Mouse (Mus musculus) small intestine, adult 2 months (tissue): ENCODE measurements at regions not wholly inside any gene's neighbourhood (a gene's known extent, or its start where the extent isn't known, plus 50 kb on each side); places are given as distances from the start of the nearest gene placed in this dataset.

ENCODE experiments used
- CTCF ChIP-seq: fragments of 200-500 bp; IDR thresholded peaks from 2 replicates; pipeline ENCODE4 v1.5.1; 2012; ENCODE audit warnings: low read depth, mild to moderate bottlenecking, control low read depth, inconsistent platforms, low read length, moderate library complexity, mixed read lengths; ENCODE audit not compliant: insufficient replicate concordance, insufficient read length; ENCODE audit errors: extremely low read depth
- POLR2A ChIP-seq: fragments of 200-500 bp; IDR thresholded peaks from 2 replicates; pipeline ENCODE4 v1.6.1; 2012; ENCODE audit warnings: low read depth, mild to moderate bottlenecking, control low read depth, inconsistent platforms, low read length, moderate library complexity

GRCm38 (mm10) chr11:89142527-89143154, 69.0 kb downstream of the Gm525 start:
- TF ChIP-seq CTCF (no peak), POLR2A (no peak)
